Mouse (Mus musculus): ENCODE measurements around the gene Acsl1. TPM values are rescaled to one million over a fixed set of nuclear protein-coding genes. Genes with fewer than 3 reads are reported as not detected.
A peak's percentile ranks its signal among the peaks of the same experiment; 100 is the strongest.

The Acsl1 gene
- total RNA-seq, 2 experiments from 2014 or later = 42.8 to 45.5 TPM

DNA sequence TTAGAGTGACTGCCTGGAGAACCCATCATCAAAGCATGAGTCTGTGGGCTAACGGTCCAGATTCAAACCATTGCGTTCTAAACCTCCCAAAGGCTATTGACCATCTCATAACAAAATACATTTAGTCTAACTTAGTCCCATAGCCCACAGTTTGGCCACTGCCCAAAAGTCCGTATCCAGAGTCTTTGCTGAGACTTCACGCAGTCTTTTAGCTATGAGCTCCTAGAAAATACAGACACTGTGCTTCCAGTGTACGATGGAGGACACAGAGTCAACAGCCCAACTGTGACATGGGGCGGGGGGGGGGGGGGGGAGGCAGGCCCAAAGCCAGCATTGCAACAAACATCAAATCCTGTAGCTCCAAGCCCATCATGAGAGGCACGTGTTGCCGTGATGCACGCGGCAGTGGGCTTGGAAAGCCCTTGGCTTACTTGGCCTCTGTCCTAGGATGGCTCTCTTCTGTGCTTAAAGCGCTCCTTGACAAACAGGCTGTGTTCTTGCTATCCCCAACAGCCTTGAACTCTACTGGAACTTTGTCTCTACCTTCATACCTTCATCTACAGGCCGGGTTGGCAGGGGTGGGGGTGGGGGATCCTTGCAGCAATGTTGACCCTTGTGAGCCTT is 32.3 kb downstream of the Acsl1 start:
- DNase-seq (ENCODE audit: low spot score in 2 of 2) = no peak

DNA sequence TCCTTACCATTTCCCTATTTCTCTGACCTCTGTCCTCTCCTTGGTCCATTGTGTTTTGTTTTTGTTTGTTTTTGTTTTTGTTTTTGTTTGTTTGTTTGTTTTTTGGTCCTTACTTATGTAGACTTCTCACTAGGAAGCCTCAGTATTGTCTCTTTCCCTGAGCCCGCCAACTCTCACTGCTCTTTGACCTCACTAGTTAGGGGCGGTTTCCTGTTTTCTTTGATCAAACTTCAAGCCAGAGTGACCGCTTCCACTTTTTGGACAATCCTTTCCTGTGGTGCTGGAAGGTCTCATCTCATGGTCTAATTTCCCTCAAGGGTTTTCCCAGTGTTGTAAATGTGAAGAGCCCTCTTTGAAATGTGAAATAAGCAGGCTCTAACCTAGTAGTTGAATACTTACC is 33.4 kb downstream of the Acsl1 start:
- DNase-seq (ENCODE audit: low spot score in 2 of 2) = no peak

DNA sequence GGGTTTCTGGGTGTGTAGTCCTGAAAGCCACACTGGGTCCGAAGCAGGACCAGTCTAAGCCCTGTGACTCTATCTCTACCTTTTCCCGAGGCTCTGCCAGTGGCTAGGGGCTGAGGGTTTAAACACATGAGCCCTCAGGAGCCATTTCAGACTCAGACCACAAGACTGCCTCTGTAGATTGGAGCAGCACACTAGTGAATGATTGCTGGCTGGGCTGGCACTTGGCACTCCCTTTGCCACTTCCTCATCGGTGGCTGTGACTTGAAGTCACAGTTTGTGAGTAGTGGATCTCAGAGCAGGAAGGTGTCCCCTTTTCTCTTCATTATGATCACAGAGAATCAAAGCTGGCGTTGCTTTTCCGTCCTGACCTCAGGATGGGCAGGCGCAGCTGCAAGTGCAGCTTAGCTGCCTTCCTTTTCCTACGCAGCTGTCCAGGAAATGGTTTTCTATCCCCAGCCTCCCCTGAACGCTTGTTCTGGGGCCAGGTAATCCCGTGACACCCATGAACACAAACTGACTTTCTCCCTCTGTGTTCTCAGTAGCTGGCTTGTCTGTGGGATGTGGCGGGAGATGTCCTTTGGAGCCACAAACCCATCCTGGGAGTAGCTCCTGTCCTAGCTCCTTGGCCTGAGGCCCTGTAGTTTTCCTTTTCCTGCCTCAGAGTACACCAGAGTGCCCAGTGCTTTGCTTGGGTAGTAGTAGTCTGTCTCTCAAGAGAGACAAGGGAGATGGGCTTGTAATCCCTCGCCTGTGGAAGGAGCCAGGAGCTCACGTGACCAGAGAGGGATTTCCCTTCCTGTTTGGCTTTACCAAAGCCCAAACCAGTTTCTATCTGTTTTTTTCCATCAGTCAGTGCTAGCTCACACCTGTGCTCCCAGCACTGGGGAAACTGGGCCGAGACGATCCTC is 37.9 kb downstream of the Acsl1 start:
- DNase-seq (ENCODE audit: low spot score in 2 of 2) = no peak

DNA sequence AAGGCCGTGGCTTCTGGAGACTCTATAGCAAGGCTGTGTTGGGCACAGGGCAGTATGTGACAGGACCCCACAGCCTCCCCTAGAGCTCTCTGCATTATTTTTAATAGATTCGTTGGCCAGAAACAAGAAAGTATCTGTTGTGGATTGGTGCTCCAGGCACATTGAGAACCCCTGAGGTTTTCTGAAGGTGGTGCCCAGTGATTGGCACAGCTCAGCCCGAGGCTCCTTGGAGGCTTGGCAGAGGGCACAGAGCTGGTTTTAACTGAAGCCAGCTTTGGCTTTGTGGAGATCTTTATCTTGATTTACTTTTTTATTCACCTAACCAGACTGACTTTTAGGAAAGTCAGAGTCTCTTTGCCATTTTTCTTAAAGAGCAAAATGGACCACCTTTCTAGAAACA is 38.6 kb downstream of the Acsl1 start:
- no peak for DNase-seq (ENCODE audit: low spot score in 2 of 2)

DNA sequence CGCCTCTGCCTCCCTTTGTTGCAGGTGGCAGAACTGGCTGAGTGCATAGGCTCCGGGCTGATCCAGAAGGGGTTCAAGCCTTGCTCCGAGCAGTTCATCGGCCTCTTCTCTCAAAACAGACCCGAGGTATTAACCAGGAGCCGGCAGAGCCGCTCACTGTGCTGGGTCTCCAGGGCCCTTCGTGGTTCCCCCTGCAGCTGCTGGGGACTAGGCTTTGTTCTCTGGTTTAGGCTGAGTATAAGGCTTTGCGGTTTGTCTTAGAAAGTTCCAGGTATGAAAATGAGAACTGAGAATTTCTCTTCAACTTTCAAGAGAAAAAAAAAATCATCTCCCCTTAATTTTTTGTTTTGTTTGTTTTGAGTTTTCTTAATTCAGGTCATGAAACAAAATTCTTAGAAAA is 40.5 kb downstream of the Acsl1 start:
- no peak for DNase-seq (ENCODE audit: low spot score in 2 of 2)

DNA sequence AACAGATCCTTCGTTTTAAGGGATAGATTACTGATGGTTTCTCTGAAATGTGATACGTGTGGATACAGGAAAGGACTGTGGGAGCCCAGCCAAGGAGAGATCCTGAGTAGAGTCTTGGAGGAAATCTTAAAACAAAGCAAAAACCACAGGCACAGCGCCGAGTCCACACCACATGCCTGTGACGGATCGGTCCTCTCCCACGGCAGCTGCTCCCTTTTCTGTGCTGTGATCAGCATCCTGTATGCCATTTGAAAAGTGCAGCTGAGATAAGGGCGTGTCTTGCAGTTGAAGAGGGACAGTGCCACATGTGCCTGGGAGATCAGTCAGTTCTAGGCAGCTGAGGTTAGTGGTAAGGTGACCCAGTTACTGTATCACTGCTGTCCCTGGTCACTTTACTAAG is 41.7 kb downstream of the Acsl1 start:
- DNase-seq (ENCODE audit: low spot score in 2 of 2) = peak in 1 of 2 experiments; percentile 23

DNA sequence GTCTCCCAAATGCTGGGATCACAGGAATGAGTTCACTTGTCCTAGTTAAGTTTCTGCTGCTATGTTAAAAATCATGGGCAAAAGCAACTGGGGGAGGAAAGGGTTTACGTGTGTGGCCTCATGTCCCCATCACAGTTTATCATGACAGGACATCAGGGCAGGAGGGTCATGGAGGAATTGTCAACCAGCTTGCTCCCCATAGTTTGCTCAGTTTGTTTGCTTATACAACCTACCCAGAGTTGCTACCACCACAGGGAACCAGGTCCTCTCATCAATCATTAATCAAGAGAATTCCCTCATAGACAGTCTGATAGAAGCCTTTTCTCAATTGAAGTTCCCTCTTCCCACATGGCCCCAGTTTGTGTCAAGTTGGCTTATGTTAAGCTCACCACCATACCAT is 43.2 kb downstream of the Acsl1 start:
- DNase-seq (ENCODE audit: low spot score in 2 of 2) = no peak

DNA sequence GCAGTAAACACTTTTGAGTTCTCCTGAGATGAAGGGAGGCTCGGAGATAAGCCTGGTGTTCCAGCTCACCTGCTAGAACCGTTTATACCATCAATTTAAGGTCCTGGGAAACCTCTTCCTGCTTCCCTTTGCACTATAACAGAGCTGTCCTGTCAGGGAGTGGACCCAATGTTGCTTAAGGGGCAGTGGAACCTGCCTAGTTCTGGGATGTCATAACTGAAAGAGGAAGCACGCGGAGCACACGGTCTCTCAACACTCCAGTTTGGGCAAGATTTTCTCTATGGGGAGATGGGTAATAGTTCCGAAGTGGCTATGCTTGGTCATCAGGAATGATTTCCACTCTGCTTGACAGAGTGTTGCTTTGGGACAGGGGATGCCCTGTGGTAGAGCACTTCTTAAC is 49.8 kb downstream of the Acsl1 start:
- no peak for DNase-seq (ENCODE audit: low spot score in 2 of 2)

DNA sequence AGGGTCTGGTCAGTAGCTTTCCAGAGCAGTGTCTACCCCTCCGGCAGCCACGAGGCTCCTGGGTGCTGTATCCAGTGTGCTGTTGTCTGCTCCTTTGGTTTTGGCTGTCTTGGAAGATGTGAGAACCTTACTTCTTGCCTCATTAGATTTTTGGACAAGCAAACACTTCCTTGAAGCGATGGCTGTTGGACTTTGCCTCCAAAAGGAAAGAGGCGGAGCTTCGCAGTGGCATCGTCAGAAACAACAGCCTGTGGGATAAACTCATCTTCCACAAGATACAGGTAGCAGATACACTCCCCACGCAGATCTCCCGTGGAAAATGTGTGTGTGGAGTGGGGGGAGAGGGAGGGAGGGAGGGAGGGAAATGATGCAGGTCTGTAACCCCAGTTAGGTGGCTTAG is 55.3 kb downstream of the Acsl1 start:
- DNase-seq (ENCODE audit: low spot score in 2 of 2) = no peak

DNA sequence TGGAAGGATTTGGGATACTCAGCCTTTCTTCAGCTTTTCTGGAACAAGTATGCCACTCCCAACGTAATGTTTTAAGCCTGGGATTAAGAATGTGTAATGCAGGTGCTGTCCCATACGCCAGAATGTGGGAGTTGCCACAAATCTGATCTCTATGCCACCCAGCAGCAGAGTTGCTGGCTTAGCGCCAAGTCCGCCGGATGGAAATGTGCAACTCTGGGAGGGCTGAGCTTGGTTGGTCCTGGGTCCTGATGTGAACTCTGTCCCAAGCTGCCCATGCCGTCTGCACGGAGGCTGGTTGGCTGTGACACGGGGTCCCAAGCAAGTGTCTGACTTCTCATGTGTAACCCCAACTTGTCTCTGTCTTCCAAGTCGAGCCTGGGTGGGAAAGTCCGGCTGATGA is 56.0 kb downstream of the Acsl1 start:
- DNase-seq (ENCODE audit: low spot score in 2 of 2) = no peak

DNA sequence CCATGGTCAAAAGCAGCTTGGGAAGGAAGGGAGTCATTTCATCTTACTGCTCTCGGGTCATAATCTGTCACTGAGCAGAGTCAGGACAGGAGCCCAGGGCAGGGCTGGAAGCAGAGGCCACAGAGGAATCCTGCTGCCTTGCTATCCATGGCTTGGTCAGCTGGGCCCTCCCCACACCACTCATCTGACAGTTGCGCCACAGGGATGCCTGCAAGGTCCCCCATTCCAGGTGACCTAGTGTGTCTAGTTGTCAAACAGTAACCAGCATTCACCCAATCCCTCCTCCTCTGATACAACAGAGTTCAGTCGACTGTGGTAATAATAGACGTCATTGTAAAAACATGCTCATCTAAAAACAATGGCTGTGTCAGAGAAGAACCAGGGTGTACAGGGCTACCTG is 58.7 kb downstream of the Acsl1 start:
- no peak for DNase-seq (ENCODE audit: low spot score in 2 of 2)

DNA sequence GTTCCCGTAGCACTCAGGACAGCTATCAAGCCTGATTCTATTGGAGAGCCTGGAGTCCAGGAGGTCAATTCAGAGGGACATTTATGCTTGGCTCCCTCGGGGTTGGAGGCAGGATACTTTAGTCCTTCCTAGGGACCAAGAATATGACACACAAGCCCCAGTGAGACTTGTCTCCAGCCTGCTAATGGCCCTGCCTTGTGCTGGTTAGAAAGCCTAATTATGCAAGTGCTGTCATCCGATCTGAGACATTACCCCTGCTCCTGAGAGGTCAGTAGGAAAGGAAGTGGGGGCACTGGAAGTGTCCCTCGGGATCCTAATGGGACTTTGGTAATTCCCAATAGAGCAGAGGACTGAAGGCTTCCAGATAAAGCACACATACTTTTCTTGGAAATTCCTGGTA is 59.7 kb downstream of the Acsl1 start:
- no peak for DNase-seq (ENCODE audit: low spot score in 2 of 2)

DNA sequence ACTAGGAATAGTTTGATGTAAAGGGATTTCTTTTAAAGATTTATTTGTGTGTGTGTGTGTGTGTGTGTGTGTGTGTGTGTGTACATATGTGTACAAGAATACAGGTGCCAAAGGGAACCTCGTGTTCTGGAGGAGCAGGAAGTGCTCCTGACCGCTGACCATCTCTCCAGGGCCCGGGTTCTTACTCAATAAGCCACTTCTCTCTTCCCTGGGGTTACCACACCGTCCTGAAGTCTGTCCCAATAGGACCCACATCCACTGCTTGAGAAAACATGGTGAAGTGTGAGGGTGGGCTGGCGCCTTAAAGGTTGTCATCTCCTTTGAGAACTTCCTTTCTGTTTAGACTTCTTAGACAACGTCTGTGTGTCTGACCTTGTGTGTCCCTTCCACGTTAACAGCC is 63.1 kb downstream of the Acsl1 start:
- DNase-seq (ENCODE audit: low spot score in 2 of 2) = no peak

DNA sequence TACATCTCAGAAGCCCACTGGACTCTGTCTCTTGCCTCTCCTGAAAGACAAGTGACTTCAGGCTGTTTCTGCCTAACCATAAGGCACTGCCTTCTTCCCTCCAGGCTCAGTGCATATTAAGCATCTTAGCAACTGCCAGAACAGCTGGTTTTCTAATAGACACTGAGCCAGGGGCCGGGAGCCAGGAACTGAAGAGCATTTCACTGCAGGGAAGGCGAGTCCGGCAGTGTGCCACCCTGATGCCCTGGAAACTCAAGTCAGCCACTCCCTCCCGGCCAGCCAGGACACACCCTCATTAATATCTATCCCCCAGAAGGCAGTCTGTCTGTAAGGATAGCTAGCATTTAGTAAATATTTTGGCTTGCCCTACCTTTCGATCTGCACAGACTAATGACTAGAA is 68.9 kb downstream of the Acsl1 start:
- peak in 1 of 2 experiments; percentile 19 for DNase-seq (ENCODE audit: low spot score in 2 of 2)

DNA sequence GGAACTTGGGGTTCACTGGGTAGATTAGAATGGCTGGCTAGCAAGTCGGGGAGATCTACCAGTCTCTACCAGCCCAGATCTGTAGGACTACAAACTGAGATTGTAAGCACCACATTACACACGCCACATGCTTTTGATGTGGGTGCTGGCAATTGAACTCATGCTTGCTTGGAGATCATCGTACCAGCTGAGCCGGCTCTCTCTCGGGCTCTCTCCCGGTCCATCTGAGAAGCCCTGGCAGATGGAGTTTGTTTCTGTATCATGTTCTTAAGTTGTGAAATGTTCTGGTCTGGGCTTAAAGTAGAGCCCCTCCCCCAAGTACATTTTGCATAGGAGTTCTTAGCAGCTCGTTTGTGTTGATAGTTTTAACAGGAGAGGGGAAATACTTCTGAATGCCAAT is 72.4 kb downstream of the Acsl1 start:
- DNase-seq (ENCODE audit: low spot score in 2 of 2) = peak in 1 of 2 experiments; percentile 31

DNA sequence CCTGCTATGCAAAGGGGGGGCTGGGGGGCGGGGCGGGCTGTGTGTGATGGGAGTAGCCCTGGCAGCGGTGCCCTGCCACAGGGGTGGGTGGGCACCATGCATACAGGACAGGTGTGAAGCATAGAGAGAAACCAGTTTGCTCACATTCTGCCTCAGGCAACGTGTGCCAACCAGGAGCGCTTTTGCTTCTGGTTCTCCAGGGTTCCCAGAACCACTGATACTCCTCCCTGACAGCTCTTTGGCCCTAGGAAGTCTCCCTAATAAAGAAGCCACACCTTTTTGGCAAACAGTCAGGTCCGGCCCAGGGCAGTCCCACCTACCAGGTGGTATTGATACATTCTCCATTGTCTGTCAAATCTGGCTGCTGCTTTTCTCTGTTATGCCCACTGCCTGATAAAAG is 72.8 kb downstream of the Acsl1 start:
- DNase-seq (ENCODE audit: low spot score in 2 of 2) = no peak

DNA sequence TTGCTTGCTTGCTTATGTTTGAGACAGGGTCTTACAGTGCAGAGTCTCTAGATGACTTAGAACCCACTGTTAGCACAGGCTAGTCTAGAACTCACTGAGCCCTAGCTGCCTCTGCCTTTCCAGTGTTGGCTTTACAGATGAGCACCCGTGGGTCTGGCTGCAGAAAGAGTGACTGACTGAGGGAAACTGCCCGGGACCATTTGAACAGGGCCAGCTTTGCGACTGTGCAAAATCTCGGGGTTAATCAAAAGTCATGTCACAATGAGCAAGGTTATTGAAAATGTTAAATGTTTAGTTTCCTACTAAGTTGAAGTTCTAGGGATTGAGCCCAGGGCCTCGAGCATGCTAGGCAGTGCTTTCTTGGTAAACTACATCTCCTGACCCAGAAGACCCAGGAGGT is 75.0 kb downstream of the Acsl1 start:
- DNase-seq (ENCODE audit: low spot score in 2 of 2) = no peak

DNA sequence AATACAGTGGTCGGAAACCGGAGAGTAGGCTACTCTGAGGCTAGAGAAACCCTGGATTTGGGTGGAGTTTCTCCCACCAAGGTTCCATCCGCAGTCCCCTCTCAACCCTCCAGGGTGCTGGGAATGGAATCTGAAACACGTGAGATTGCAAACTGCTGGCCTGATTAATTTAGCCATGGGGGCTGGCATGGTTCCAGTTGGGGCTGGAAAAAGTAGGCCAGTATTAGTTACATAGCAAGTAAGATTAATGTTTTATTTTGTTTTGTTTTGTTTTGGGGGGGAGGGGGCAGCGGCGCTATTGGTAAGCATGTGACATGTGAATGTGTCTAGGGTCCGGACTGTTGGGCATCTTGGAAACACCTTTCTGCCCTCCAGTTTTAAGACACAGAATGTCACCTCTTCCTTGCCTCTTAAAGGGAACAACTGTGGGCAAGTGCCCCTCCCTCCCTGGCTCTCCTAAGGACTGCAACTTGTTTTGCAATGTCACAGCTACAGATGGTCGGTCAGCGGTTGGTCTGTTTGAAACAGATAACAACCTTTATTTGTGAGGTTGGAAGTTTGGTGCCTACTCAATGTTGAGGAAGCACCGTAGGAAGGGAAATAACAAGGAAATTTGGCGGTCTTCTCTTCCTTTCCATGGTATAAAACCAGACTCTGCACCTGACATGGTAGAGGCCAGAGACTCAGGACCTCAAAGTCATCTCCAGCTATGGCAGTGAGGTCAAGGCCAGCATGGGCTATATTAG is 75.8 kb downstream of the Acsl1 start:
- no peak for DNase-seq (ENCODE audit: low spot score in 2 of 2)

DNA sequence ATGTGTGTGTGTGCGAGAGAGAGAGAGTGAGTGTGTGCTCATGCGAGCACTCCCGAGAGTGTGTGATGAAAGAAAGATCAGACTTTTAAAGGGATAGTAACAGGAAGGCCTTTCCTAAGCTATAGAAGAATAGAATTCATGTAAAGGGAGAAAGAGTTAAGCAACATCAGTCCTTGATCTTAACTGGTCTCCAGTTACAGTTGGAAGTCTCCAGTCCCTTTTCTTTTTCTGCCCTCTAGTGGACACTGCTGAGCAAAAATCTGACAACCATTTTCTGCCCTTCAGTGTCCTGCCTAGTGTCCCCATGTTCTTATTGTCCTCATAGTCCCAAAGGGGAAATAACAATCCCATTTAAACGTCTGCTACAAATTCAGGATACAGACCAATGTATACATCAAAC is 76.4 kb downstream of the Acsl1 start:
- DNase-seq (ENCODE audit: low spot score in 2 of 2) = peak in 1 of 2 experiments; percentile 55

DNA sequence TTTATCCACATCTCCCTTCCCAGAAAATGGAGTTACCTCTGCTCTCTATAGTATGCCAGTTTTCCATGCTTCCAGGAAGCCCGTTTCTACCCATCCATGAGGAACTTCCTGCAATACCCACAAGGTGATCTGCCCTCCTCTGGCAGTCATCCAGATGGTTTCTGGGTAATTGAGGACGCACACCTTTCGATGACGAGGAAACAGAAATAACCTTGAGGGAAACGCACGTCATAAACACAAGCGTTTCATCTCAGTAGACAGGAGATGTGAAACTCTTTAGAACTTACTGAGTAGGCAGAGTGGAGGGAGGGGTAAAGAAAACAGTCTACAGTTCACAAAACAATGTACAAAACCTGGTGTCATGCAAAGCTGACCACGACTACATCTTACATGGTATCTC is 79.2 kb downstream of the Acsl1 start:
- DNase-seq (ENCODE audit: low spot score in 2 of 2) = no peak

DNA sequence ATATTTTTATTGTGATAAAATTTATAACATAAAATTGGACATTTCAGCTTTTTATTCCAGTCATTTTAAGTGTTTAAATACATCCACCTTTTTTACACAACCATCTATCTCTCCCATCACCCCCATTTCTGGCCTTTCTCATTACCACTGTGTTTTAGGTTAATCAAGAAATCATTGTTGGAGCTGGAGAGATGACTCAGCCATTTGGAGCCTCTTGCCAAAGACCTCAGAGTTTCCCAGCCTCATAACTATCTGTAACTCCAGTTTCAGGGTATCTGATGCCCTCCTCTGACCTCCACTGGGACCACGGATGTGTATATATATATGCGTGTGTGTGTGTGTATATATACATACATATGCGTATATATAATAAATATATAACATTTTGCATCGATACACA is 80.2 kb downstream of the Acsl1 start:
- DNase-seq (ENCODE audit: low spot score in 2 of 2) = no peak
